Mouse (Mus musculus) small intestine, adult 2 months (tissue): ENCODE data around the gene Ltc4s. TPM values are rescaled to one million over a fixed set of nuclear protein-coding genes. Genes with fewer than 3 reads are reported as not detected.

ENCODE experiments used
- H3K27ac ChIP-seq: fragments of 200-500 bp; 2 replicates; pipeline ENCODE4 v1.5.1; 2012; ENCODE audit warnings: low read depth, low read length, control low read depth, inconsistent platforms; ENCODE audit not compliant: insufficient read depth
- H3K27me3 ChIP-seq: fragments of 200-500 bp; 2 replicates; pipeline ENCODE4 v1.6.1; 2012; ENCODE audit warnings: mild to moderate bottlenecking, moderate library complexity, low read length, inconsistent platforms; ENCODE audit not compliant: control insufficient read depth, insufficient read depth
- H3K36me3 ChIP-seq: fragments of 200-500 bp; 2 replicates; pipeline ENCODE4 v1.6.1; 2012; ENCODE audit warnings: mild to moderate bottlenecking, low read length, control low read depth, inconsistent platforms; ENCODE audit not compliant: control insufficient read depth, insufficient read depth
- H3K4me1 ChIP-seq: fragments of 200-500 bp; 2 replicates; pipeline ENCODE4 v1.6.1; 2012; ENCODE audit warnings: low read length, inconsistent platforms, mixed read lengths; ENCODE audit not compliant: control insufficient read depth, insufficient read depth, insufficient read length
- H3K4me3 ChIP-seq: fragments of 200-500 bp; 2 replicates; pipeline ENCODE4 v1.5.1; 2012; ENCODE audit warnings: low read depth, mild to moderate bottlenecking, control low read depth, inconsistent platforms, low read length, moderate library complexity
- CTCF ChIP-seq: fragments of 200-500 bp; IDR thresholded peaks from 2 replicates; pipeline ENCODE4 v1.5.1; 2012; ENCODE audit warnings: low read depth, mild to moderate bottlenecking, control low read depth, inconsistent platforms, low read length, moderate library complexity, mixed read lengths; ENCODE audit not compliant: insufficient replicate concordance, insufficient read length; ENCODE audit errors: extremely low read depth
- POLR2A ChIP-seq: fragments of 200-500 bp; IDR thresholded peaks from 2 replicates; pipeline ENCODE4 v1.6.1; 2012; ENCODE audit warnings: low read depth, mild to moderate bottlenecking, control low read depth, inconsistent platforms, low read length, moderate library complexity
- WGBS: fragments of 180-500 bp; shearing (Covaris S2); methylation state at CpG from one replicate; pipeline ENCODE4 v1.1.7; 2018; 5-methylcytosine and 5-hydroxymethylcytosine counted together
- polyA plus RNA-seq: library from polyadenylated mRNA; depleted of rRNA; stranded (reverse); fragments of >200 nt; gene quantifications from 2 replicates; pipeline ENCODE4 v1.2.3, GENCODE M21; 2012

Gene Ltc4s
- polyA plus RNA-seq, 1 experiment: 51.3 TPM

DNA sequence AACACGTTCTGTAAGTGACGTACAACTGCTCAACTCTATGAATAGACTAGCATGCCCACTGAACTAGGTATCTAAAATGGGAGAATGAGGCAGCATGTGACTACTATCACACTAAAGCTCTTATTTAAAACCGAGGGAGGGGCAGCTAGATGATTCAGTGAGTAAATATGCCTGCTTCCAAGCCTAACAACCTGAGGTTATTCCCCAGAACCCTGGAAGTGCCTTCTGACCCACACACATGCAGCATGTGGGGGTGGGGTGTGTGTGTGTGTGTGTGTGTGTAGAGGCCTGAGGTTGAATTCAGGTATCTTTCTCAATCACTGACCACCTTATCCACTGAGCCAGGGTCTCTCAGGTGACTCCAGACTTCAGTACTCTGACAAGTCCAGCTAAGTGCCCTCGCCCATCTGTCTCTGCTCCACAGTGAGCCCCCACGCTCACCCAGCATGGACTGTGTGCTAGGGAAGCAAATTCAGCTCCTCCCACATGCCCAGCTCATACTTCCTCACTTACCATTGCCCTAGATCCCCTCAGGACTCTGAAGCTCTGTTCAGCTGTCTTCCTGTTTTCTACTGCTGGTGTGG lies 37.2 kb upstream of the Ltc4s start:
- Histone ChIP-seq H3K27ac (no peak overlapping the region), H3K4me1 (peaks cover 3% of the 10 kb centered on the region; the same call in 1 of the 2 replicates), H3K4me3 (no peak overlapping the region), H3K36me3 (no peaks in the 10 kb centered on the region), H3K27me3 (no peaks in the 10 kb centered on the region)
- TF ChIP-seq POLR2A (no peak), CTCF (no peak)
- WGBS: 60% methylated on average over 5 of the region's 5 CpGs

DNA sequence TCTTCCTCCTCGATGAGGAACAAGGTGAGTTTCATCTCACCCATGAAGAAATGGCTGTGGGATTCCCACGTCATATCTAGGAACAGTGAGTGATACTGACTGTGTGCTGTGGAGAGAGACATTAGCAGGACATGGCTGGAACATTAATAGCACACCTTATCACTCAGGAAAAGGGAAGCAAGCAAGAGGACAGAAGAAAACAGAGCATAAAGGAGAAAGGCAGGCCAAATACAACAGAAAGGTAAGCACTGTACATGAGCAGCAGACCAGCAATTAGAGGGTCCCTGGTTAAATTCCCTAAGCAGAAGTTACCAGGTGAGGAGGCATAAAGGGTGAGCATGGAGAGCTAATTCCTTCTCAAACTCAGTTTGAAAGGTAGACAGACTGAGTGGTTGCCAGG lies 36.7 kb upstream of the Ltc4s start:
- H3K27me3 ChIP-seq: no peaks in the 10 kb centered on the region
- no peaks in the 10 kb centered on the region for H3K36me3 ChIP-seq
- peaks cover 3% of the 10 kb centered on the region; the same call in 1 of the 2 replicates for H3K4me1 ChIP-seq
- H3K27ac ChIP-seq: no peak overlapping the region
- no peak overlapping the region for H3K4me3 ChIP-seq
- TF ChIP-seq CTCF (no peak), POLR2A (no peak)
- WGBS: 57% methylated on average over 2 of the region's 2 CpGs

- TF ChIP-seq POLR2A: no peak
- TF ChIP-seq CTCF: no peak
- WGBS: 88% methylated on average over 2 of the region's 2 CpGs
- H3K4me3 ChIP-seq: no peak overlapping the region
Measured at GRCm38 (mm10) chr11:50272819-50273218, 34.4 kb upstream of the Ltc4s start.

DNA sequence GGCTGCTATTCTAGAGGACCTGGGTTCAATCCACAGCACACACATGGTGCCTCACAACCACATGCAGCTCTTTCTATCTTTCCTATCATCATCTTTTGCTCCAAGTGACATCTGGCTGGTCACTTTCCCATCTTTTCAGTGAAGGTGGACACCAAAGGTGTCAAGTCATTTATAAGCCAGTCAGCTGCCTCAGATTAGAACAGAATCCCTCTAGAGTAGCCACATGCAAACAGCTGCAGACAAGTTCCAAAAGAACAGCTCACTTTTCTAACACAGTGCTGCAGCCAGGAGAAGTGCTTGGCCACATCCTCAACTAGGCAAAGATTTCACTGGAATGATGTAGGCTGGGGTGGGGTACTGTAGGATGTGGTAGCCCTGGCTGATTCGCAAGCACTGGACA lies 31.5 kb upstream of the Ltc4s start:
- Histone ChIP-seq H3K4me3 (no peak overlapping the region), H3K4me1 (no peaks in the 10 kb centered on the region; the same call in 1 of the 2 replicates), H3K36me3 (peaks cover 17% of the 10 kb centered on the region), H3K27ac (no peak overlapping the region), H3K27me3 (no peaks in the 10 kb centered on the region)
- TF ChIP-seq POLR2A (no peak), CTCF (no peak)
- 87% methylated on average over 1 of the region's 1 CpGs for WGBS

More at GRCm38 (mm10) chr11:50272819-50273218, 34.4 kb upstream of the Ltc4s start:
- Histone ChIP-seq H3K36me3 (no peaks in the 10 kb centered on the region), H3K4me1 (peaks cover 3% of the 10 kb centered on the region; the same call in 1 of the 2 replicates), H3K27me3 (no peaks in the 10 kb centered on the region), H3K27ac (no peak overlapping the region)

- 83% methylated on average over 2 of the region's 2 CpGs for WGBS
- H3K4me1 ChIP-seq: no peaks in the 10 kb centered on the region; the same call in 1 of the 2 replicates
- H3K36me3 ChIP-seq: peaks cover 20% of the 10 kb centered on the region
- H3K4me3 ChIP-seq: no peak overlapping the region
- H3K27ac ChIP-seq: no peak overlapping the region
- TF ChIP-seq POLR2A: no peak
- TF ChIP-seq CTCF: peak; percentile 27; the same call in 1 of the 2 replicates
- H3K27me3 ChIP-seq: no peaks in the 10 kb centered on the region
Measured at GRCm38 (mm10) chr11:50269163-50269562, 30.7 kb upstream of the Ltc4s start.

- Histone ChIP-seq H3K36me3 (peaks cover 31% of the 10 kb centered on the region), H3K27ac (no peak overlapping the region), H3K4me3 (no peak overlapping the region), H3K4me1 (no peaks in the 10 kb centered on the region; the same call in 1 of the 2 replicates), H3K27me3 (no peaks in the 10 kb centered on the region)
- TF ChIP-seq POLR2A (no peak), CTCF (no peak)
- WGBS: 90% methylated on average over 3 of the region's 3 CpGs
Measured at GRCm38 (mm10) chr11:50266997-50267396, 28.6 kb upstream of the Ltc4s start.

GRCm38 (mm10) chr11:50265931-50266330 lies 27.5 kb upstream of the Ltc4s start:
- no peaks in the 10 kb centered on the region; the same call in 1 of the 2 replicates for H3K4me1 ChIP-seq
- H3K27ac ChIP-seq: no peak overlapping the region
- H3K27me3 ChIP-seq: no peaks in the 10 kb centered on the region
- 54% methylated on average over 8 of the region's 8 CpGs for WGBS
- H3K4me3 ChIP-seq: no peak overlapping the region
- TF ChIP-seq POLR2A (no peak), CTCF (no peak)
- peaks cover 38% of the 10 kb centered on the region for H3K36me3 ChIP-seq
